Mouse (Mus musculus) liver, adult 2 months (tissue): ENCODE results near the gene Celf2.

ENCODE experiments used
- CTCF ChIP-seq: fragments of 200-500 bp; IDR thresholded peaks from 2 replicates; pipeline ENCODE4 v1.5.1; 2011; ENCODE audit warnings: low read depth, low read length, control low read depth
- POLR2A ChIP-seq: fragments of 200-500 bp; IDR thresholded peaks from 2 replicates; pipeline ENCODE4 v1.6.1; 2011; ENCODE audit warnings: low read length, control low read depth; ENCODE audit not compliant: insufficient read depth; ENCODE audit errors: extremely low read depth

DNA sequence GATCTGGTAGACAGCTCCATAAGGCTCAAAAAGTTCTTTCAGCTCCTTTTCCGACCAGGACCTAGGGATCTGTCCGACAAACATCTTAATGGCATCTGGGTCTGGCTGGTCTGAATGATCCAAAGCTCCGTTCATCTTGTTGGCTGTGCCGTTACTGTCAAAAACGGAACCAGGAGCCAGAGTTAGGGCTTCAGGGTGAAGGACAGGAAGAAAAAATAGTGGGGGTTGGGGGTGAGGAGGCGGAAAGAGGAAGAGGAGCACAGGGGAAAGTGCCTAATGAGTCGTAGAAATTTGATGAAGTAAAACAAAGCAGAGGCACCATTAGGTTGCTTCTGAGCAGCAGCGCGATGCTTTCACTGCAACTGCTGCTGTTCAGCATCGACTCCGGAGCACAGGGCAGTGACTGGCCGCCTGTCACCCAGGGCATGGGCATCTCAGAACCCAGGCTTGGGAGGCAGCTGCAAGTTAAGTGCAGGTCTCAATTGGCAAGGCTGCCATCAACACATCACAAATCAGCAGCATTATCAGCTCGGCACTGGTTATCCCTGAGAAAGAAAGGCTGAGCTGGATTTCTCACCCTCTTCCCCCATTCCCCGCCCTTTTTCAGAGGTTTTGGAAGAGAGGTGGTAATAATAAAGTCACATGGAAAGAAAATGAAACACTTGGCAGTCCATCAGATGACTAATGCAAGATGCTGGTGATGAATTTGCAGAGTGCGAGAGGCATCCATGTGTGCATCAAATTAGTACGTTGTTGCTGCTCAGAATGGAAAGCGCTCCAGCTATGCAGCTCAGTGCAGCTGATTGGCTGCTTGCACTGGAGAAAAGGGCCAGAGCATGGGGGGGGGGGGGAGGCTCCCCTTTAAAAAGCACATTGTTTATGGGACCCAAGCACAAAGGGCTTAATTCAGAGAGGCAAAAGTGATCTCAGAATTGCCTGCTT lies 787.6 kb downstream of the Celf2 start:
- no peak for TF ChIP-seq CTCF
- TF ChIP-seq POLR2A = no peak
